Mouse (Mus musculus) kidney, postnatal 0 days (tissue): ENCODE data around the gene Nemp1. TPM values are rescaled to one million over a fixed set of nuclear protein-coding genes. Genes with fewer than 3 reads are reported as not detected.

Experiments used
- ATAC-seq: fragments of 200-750 bp; cut with Nextera tagmentation; replicated peaks from 2 replicates; pipeline ENCODE4 v1.8.0; 2017; ENCODE audit warnings: low read depth, moderate number of reproducible peaks, moderate TSS enrichment, moderate library complexity; ENCODE audit not compliant: low FRiP score
- DNase-seq: peaks from one replicate; pipeline ENCODE4 v3.0.0-alpha.2; 2016; ENCODE audit warnings: low spot score
- H3K27ac ChIP-seq: fragments of 300-500 bp; sonication (generic); 2 replicates; pipeline ENCODE4 v1.5.1; 2014; ENCODE audit warnings: mild to moderate bottlenecking
- H3K27me3 ChIP-seq: fragments of 300-500 bp; sonication (generic); 2 replicates; pipeline ENCODE4 v1.6.1; 2014; ENCODE audit warnings: low read length, mixed read lengths; ENCODE audit not compliant: insufficient read depth
- H3K36me3 ChIP-seq: fragments of 300-500 bp; sonication (generic); 2 replicates; pipeline ENCODE4 v1.6.1; 2014; ENCODE audit warnings: low read length, mixed read lengths; ENCODE audit not compliant: insufficient read depth
- H3K4me1 ChIP-seq: fragments of 300-500 bp; sonication (generic); replicated peaks from 2 replicates; pipeline ENCODE4 v1.6.1; 2014; ENCODE audit warnings: antibody characterized with exemption, low read length, mixed read lengths; ENCODE audit not compliant: insufficient read depth
- H3K4me2 ChIP-seq: fragments of 300-500 bp; sonication (generic); 2 replicates; pipeline ENCODE4 v1.6.1; 2014; ENCODE audit warnings: mild to moderate bottlenecking, low read length, moderate library complexity, mixed read lengths
- H3K4me3 ChIP-seq: fragments of 300-500 bp; sonication (generic); replicated peaks from 2 replicates; pipeline ENCODE4 v1.5.1; 2014; ENCODE audit warnings: low read depth, low read length
- H3K9ac ChIP-seq: fragments of 300-500 bp; sonication (generic); 2 replicates; pipeline ENCODE4 v1.6.1; 2014; ENCODE audit warnings: low read depth, low read length
- H3K9me3 ChIP-seq: fragments of 300-500 bp; sonication (generic); replicated peaks from 2 replicates; pipeline ENCODE4 v1.6.1; 2016; ENCODE audit warnings: low read length, inconsistent platforms, mixed read lengths
- CTCF ChIP-seq: IDR thresholded peaks from 2 replicates; pipeline ENCODE4 v1.5.1; 2016; ENCODE audit warnings: antibody characterized with exemption, low read depth, mild to moderate bottlenecking, moderate library complexity
- WGBS: fragments of 180-500 bp; shearing (Covaris S2); extraction: QIAGEN DNeasy Blood & Tissue Kit; methylation state at CpG from one replicate; pipeline ENCODE4 v1.1.7; 2014; 5-methylcytosine and 5-hydroxymethylcytosine counted together
- polyA plus RNA-seq: library from polyadenylated mRNA; unstranded; fragments of >200 nt; fragmentation: Nextera tagmentation; extraction: Ambion mirVana; gene quantifications from 2 replicates; pipeline ENCODE4 v1.2.1, GENCODE M21; 2015

Nemp1 gene
- polyA plus RNA-seq, result 6.6 and 6.9 TPM in 2 replicates

DNA sequence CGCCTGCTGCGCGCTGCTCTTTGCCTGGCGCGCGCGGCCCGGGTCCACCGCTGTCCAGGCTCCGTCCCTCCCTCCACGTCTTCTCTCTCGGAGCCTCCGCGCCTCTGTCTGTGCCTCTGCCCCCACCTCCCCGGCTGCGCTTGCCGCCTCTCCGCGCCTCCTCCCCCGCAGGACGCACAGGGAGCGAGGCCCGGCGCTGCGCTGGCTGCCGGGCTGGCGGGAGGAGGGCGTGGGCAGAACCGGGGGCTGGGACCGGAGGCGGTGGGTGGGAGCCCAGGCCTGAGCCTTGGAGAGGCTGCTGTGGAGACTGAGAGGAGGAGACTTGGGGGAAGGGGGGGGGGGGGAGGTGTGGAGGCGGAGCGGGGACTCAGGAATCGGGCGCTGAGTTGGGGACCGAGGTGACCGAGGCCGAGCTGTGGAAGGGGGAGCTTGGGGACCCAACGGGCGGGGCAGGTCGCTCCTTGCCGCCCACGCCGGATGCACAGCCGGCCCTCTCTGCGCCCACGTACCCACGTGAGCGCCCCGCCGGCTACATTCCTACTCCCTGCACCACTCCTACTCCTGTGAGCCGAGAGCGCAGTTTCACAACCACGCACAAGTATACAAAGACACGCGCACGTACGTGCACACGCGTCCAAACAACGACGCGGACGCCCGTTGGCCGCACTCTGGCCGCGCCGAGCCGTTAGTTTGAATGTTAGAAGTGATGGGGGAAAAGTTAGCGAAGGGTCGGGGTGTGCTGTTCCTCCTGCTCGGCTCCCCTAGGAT, at the start of gene Nemp1:
Gene Nemp1, plus strand, starts transcription at position 401 of the 768 bp plus-strand sequence.
- peaks cover 44% of the 10 kb centered on the region for H3K4me1 ChIP-seq

DNA sequence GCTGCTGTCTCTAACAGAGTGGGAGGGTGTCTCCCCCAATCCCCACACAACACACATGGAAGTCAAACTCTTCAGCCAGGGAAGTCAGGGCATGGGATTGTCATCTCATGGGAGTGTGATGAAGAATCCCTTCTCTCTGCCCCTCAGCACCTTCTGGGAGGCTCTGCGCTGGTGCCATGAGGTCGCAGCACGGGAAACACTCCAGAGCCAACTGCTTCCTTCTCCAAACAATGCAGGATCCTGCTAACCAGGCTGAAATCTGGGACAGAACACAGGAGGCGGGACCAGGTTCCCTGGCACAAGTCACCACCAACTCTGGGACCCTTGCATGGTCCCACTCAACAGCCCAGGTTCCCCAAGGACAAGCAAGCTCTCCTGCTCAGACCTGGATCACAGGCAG, 49.4 kb upstream of the Nemp1 start:
- H3K4me1 ChIP-seq, result peaks cover 25% of the 10 kb centered on the region
- no peak for ATAC-seq
- no peak for DNase-seq
- H3K9me3 ChIP-seq, result no peaks in the 10 kb centered on the region
- TF ChIP-seq CTCF, result no peak
- H3K27me3 ChIP-seq, result no peaks in the 10 kb centered on the region
- H3K27ac ChIP-seq, result 0 out of 2 replicates have a peak overlapping the region, but pooled peaks have one; percentile 8
- WGBS, result 60% methylated on average over 4 of the region's 4 CpGs
- 0 out of 2 replicates have a peak, but pooled peaks cover 2% of the 10 kb centered on the region for H3K36me3 ChIP-seq
- H3K9ac ChIP-seq, result no peak overlapping the region
- 0 out of 2 replicates have a peak overlapping the region, but pooled peaks have one; percentile 8 for H3K4me2 ChIP-seq
- no peak overlapping the region for H3K4me3 ChIP-seq

More for the DNA sequence above, at the start of gene Nemp1:
- H3K9ac ChIP-seq, result peak within 1 kb of the TSS; percentile 82
- ATAC-seq (peak; percentile 69), DNase-seq (peak; percentile 95)
- H3K27me3 ChIP-seq, result no peaks in the 10 kb centered on the region
- peaks cover 24% of the 10 kb centered on the region; the same call in 1 of the 2 replicates for H3K36me3 ChIP-seq
- 1% methylated on average over 64 of the region's 73 CpGs for WGBS
- H3K9me3 ChIP-seq, result no peaks in the 10 kb centered on the region
- peak within 1 kb of the TSS; percentile 97 for H3K27ac ChIP-seq
- H3K4me2 ChIP-seq, result peak within 1 kb of the TSS; percentile 77
- peak within 1 kb of the TSS; percentile 82 for H3K4me3 ChIP-seq
- no peak for TF ChIP-seq CTCF

GRCm38 (mm10) chr10:127618173-127618572, 48.5 kb upstream of the Nemp1 start:
- Histone ChIP-seq H3K4me2 (peak overlapping the region; percentile 95), H3K4me3 (no peak overlapping the region), H3K4me1 (peaks cover 25% of the 10 kb centered on the region), H3K9me3 (no peaks in the 10 kb centered on the region), H3K27me3 (no peaks in the 10 kb centered on the region), H3K9ac (no peak overlapping the region), H3K27ac (no peak overlapping the region; the same call in 1 of the 2 replicates), H3K36me3 (no peaks in the 10 kb centered on the region)
- TF ChIP-seq CTCF, result no peak
- DNase-seq (no peak), ATAC-seq (no peak)
- WGBS, result 29% methylated on average over 6 of the region's 6 CpGs

DNA sequence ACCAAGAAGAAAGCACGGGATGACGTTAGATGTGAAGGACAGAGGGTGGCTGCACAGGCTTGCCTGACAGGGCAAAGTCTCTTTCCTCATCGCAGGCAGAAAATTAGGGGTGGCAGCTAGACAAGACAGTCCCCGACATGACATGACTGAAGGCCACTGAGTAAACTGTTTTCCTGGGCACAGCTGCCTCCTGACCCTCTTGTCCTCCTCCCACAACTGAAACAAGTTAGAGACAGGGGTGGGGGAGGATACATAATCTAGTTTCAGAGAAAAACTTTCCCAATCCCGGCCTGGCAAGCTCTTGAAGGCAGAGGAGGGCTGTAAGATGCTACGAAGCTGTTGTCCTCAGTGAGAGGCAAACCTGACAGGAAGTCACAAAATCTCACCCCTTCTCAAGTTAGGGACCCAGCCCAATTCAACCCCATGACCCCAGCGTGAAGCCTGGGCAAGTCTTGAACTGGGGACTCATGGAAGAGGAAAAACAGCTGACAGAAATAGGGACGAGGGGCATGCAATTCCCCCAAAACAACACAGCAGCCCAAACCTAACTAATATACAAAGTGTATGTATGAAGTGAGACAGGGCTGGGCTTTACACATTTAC, 47.5 kb upstream of the Nemp1 start:
- Histone ChIP-seq H3K4me2 (peak overlapping the region; percentile 95), H3K4me3 (peak overlapping the region; percentile 53), H3K4me1 (peaks cover 21% of the 10 kb centered on the region), H3K27me3 (no peaks in the 10 kb centered on the region), H3K9me3 (no peaks in the 10 kb centered on the region), H3K36me3 (no peaks in the 10 kb centered on the region), H3K27ac (peak overlapping the region; percentile 14; the same call in 1 of the 2 replicates), H3K9ac (peak overlapping the region; percentile 58; the same call in 1 of the 2 replicates)
- TF ChIP-seq CTCF, result no peak
- ATAC-seq (no peak), DNase-seq (no peak)
- WGBS, result 21% methylated on average over 8 of the region's 8 CpGs

DNA sequence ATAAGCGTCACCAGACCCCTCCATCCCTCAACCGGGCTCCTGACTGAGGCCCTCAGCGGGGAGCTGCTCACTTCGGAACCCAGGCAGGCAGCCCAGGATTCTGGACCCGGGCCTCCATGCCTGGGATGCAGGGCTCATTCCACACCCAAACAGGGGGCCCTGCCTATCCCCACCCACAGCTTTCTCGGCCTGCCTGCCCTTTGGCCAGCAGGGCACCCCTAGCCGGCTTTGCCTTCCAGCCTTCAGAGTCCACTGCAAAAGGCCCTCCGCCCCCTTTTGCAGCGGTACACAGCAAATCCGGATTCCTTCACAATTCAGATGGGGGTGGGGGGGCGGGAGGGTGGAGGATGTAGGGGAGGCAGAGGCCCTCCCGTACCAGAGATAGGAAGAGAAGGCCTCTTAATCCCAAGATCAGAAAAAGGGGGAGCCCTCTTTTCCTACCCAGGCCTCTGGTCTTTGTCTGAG, 46.7 kb upstream of the Nemp1 start:
- ATAC-seq (no peak), DNase-seq (peak; percentile 66)
- 10% methylated on average over 12 of the region's 12 CpGs for WGBS
- TF ChIP-seq CTCF, result no peak
- H3K27me3 ChIP-seq, result no peaks in the 10 kb centered on the region
- no peaks in the 10 kb centered on the region for H3K36me3 ChIP-seq
- no peaks in the 10 kb centered on the region for H3K9me3 ChIP-seq
- H3K4me3 ChIP-seq, result peak overlapping the region; percentile 53
- H3K27ac ChIP-seq, result peak overlapping the region; percentile 85
- peaks cover 19% of the 10 kb centered on the region for H3K4me1 ChIP-seq
- H3K9ac ChIP-seq, result peak overlapping the region; percentile 58
- H3K4me2 ChIP-seq, result peak overlapping the region; percentile 95

- ATAC-seq (peak; percentile 59), DNase-seq (peak; percentile 71)
- WGBS, result 2% methylated on average over 25 of the region's 32 CpGs
- Histone ChIP-seq H3K27me3 (no peaks in the 10 kb centered on the region), H3K9me3 (no peaks in the 10 kb centered on the region), H3K27ac (peak within 1 kb of the TSS; percentile 95), H3K4me1 (peaks cover 18% of the 10 kb centered on the region), H3K36me3 (no peaks in the 10 kb centered on the region), H3K4me2 (peak within 1 kb of the TSS; percentile 95), H3K4me3 (peak within 1 kb of the TSS; percentile 53), H3K9ac (peak within 1 kb of the TSS; percentile 58)
- TF ChIP-seq CTCF, result 0 out of 2 replicates have a peak, but pooled peaks have one; percentile 6
Observed at GRCm38 (mm10) chr10:127620406-127621190, 46.1 kb upstream of the Nemp1 start, which contains the start of gene Lrp1. Lrp1 (minus strand) TSS chr10:127621148.
